Mouse (Mus musculus) gastrocnemius, postnatal 36 days (tissue): ENCODE results near the gene Cnp. TPM values are rescaled to one million over a fixed set of nuclear protein-coding genes. Genes with fewer than 3 reads are reported as not detected.
"Not testable (repeated sequence)": the region's sequence is repeated elsewhere in the genome, so short reads cannot be mapped to it uniquely, and the experiment has no call there.

Experiments used
- DNase-seq, 2 experiments: peaks; one replicate each; pipeline ENCODE4 v3.0.0; 2022
- intact Hi-C: fragments of 180-260 bp; cut with DNase I; formaldehyde crosslinking; loops from one replicate; pipeline ENCODE4 v1.15.1; 2025
- total RNA-seq, 2 experiments: library from RNA; stranded (reverse); gene quantifications; 2 replicates each; pipeline ENCODE4 v1.2.3; 2021

The Cnp gene
- total RNA-seq, 2 experiments from 2014 or later, result 4.3 to 7.3 TPM

GRCm38 (mm10) chr11:100616836-100617235 lies 42.1 kb downstream of the Cnp start:
- intact Hi-C loops, result not testable (repeated sequence)

GRCm38 (mm10) chr11:100617480-100617879 lies 42.8 kb downstream of the Cnp start:
- intact Hi-C loops, result no loop called here
- DNase-seq, result no peak

More at GRCm38 (mm10) chr11:100616836-100617235, 42.1 kb downstream of the Cnp start:
- not testable (repeated sequence) for DNase-seq

GRCm38 (mm10) chr11:100618761-100619484 lies 44.2 kb downstream of the Cnp start, which contains the start of gene Nkiras2:
Gene Nkiras2, plus strand, starts transcription at chr11:100619244.
- intact Hi-C loops, result no loop called here
- DNase-seq, result peak in 1 of 2 experiments; percentile 48

GRCm38 (mm10) chr11:100619485-100619975 lies 44.8 kb downstream of the Cnp start:
- intact Hi-C loops, result no loop called here
- DNase-seq, result peak; percentile 93

GRCm38 (mm10) chr11:100619982-100620381 lies 45.3 kb downstream of the Cnp start, which contains the start of gene Dnajc7:
Gene Dnajc7, minus strand, starts transcription at chr11:100620168.
- intact Hi-C loops, result no loop called here
- no peak for DNase-seq

GRCm38 (mm10) chr11:100622714-100623113 lies 48.0 kb downstream of the Cnp start:
- intact Hi-C loops, result no loop called here

GRCm38 (mm10) chr11:100623867-100624266 lies 49.2 kb downstream of the Cnp start:
- intact Hi-C loops, result no loop called here

More at GRCm38 (mm10) chr11:100622714-100623113, 48.0 kb downstream of the Cnp start:
- DNase-seq, result peak; percentile 93 to 95

GRCm38 (mm10) chr11:100625754-100626700 lies 51.3 kb downstream of the Cnp start:
- intact Hi-C loops, result loop anchor here (2.0 kb wide), 2 partner anchors 55 to 67 kb away; partner anchors contain the start of gene Zfp385c
- no peak for DNase-seq

More at GRCm38 (mm10) chr11:100623867-100624266, 49.2 kb downstream of the Cnp start:
- DNase-seq, result no peak

GRCm38 (mm10) chr11:100626701-100627195 lies 52.0 kb downstream of the Cnp start:
- intact Hi-C loops, result loop anchor here (2.0 kb wide), 2 partner anchors 56 to 66 kb away; partner anchors contain the start of gene Zfp385c
- DNase-seq, result peak; percentile 64 to 66

- intact Hi-C loops, result no loop called here
Measured at GRCm38 (mm10) chr11:100628056-100628455, 53.4 kb downstream of the Cnp start.

GRCm38 (mm10) chr11:100628862-100629352 lies 54.2 kb downstream of the Cnp start:
- no peak for DNase-seq
- intact Hi-C loops, result no loop called here

More at GRCm38 (mm10) chr11:100628056-100628455, 53.4 kb downstream of the Cnp start:
- DNase-seq, result no peak

- intact Hi-C loops, result loop anchor here (2.0 kb wide), 1 partner anchor 54 kb away; no protein-coding TSS in a partner anchor
- DNase-seq, result no peak
Measured at GRCm38 (mm10) chr11:100634530-100634929, 59.8 kb downstream of the Cnp start.

- no peak for DNase-seq
- intact Hi-C loops, result no loop called here
Measured at GRCm38 (mm10) chr11:100640159-100640906, 65.6 kb downstream of the Cnp start.

Other genes starting within 250 kb of the Cnp start
- not detected for gene Gast, start 240.5 kb upstream of the Cnp start, total RNA-seq
- gene Hap1, start 218.8 kb upstream of the Cnp start, total RNA-seq, result under 1 TPM in 1 of 2 experiments, not detected in 1; 0.23 TPM
- 10 to 100 TPM; 73.8 to 80.2 TPM for gene Jup, start 177.1 kb upstream of the Cnp start, total RNA-seq
- gene P3h4, start 160.1 kb upstream of the Cnp start, total RNA-seq, result 1 to 10 TPM; 3.6 to 4.1 TPM
- 1 to 10 TPM; 5.1 to 6.5 TPM for gene Fkbp10, start 159.2 kb upstream of the Cnp start, total RNA-seq
- 1 to 10 TPM; 7.5 to 8.1 TPM for gene Nt5c3b, start 133.1 kb upstream of the Cnp start, total RNA-seq
- gene Klhl10, start 133.0 kb upstream of the Cnp start, total RNA-seq, result under 1 TPM; 0.22 to 0.26 TPM
- 1 to 10 TPM; 3.3 to 3.7 TPM for gene Klhl11, start 102.2 kb upstream of the Cnp start, total RNA-seq
- gene Acly, start 46.9 kb upstream of the Cnp start, total RNA-seq, result 10 to 100 TPM; 10.4 to 13.6 TPM
- gene Ttc25, start 29.3 kb upstream of the Cnp start, total RNA-seq, result under 1 TPM; 0.10 to 0.54 TPM
- 10 to 100 TPM; 18.6 to 19.1 TPM for gene Nkiras2, start 44.3 kb downstream of the Cnp start, total RNA-seq
- 100 to 1,000 TPM; 105 to 110 TPM for gene Dnajc7, start 45.3 kb downstream of the Cnp start, total RNA-seq
- under 1 TPM; 0.25 to 0.38 TPM for gene Zfp385c, start 117.6 kb downstream of the Cnp start, total RNA-seq
- gene Dhx58, start 129.4 kb downstream of the Cnp start, total RNA-seq, result 1 to 10 TPM; 1.0 to 1.1 TPM
- 10 to 100 TPM; 10.4 to 10.9 TPM for gene Kat2a, start 137.6 kb downstream of the Cnp start, total RNA-seq
- gene Hspb9, start 138.9 kb downstream of the Cnp start, total RNA-seq, result not detected
- 10 to 100 TPM; 35.0 to 44.5 TPM for gene Rab5c, start 163.3 kb downstream of the Cnp start, total RNA-seq
- gene Kcnh4, start 185.0 kb downstream of the Cnp start, total RNA-seq, result not detected
- not detected for gene Hcrt, start 188.0 kb downstream of the Cnp start, total RNA-seq
- 1 to 10 TPM; 4.4 to 5.0 TPM for gene Ghdc, start 196.1 kb downstream of the Cnp start, total RNA-seq